Mouse (Mus musculus) thymus, adult 2 months (tissue): ENCODE results near the gene Hhip. TPM values are rescaled to one million over a fixed set of nuclear protein-coding genes. Genes with fewer than 3 reads are reported as not detected.

Source experiments
- DNase-seq: peaks from one replicate; pipeline ENCODE4 v3.0.0; 2021
- H3K27ac ChIP-seq: fragments of 200-500 bp; 2 replicates; pipeline ENCODE4 v1.5.1; 2012; ENCODE audit warnings: low read length, control low read depth; ENCODE audit not compliant: control insufficient read depth, insufficient read depth
- H3K27me3 ChIP-seq: fragments of 200-500 bp; 2 replicates; pipeline ENCODE4 v1.6.1; 2012; ENCODE audit warnings: mild to moderate bottlenecking, low read length, moderate library complexity, mixed read lengths; ENCODE audit not compliant: control insufficient read depth, insufficient read depth
- H3K36me3 ChIP-seq: fragments of 200-500 bp; 2 replicates; pipeline ENCODE4 v1.6.1; 2012; ENCODE audit warnings: mild to moderate bottlenecking, low read length, moderate library complexity; ENCODE audit not compliant: control insufficient read depth, insufficient read depth
- H3K4me1 ChIP-seq: fragments of 200-500 bp; replicated peaks from 2 replicates; pipeline ENCODE4 v1.6.1; 2012; ENCODE audit warnings: low read length; ENCODE audit not compliant: control insufficient read depth, insufficient read depth
- H3K4me3 ChIP-seq: fragments of 200-500 bp; 2 replicates; pipeline ENCODE4 v1.5.1; 2012; ENCODE audit warnings: mild to moderate bottlenecking, low read length, control low read depth, moderate library complexity; ENCODE audit not compliant: control insufficient read depth, insufficient read depth
- CTCF ChIP-seq: fragments of 200-500 bp; IDR thresholded peaks from 2 replicates; pipeline ENCODE4 v1.5.1; 2012; ENCODE audit warnings: mild to moderate bottlenecking, control low read depth, low read length, moderate library complexity, borderline replicate concordance; ENCODE audit not compliant: control insufficient read depth, poor library complexity, insufficient read depth; ENCODE audit errors: extremely low read depth
- POLR2A ChIP-seq: fragments of 200-500 bp; IDR thresholded peaks from 2 replicates; pipeline ENCODE4 v1.6.1; 2012; ENCODE audit warnings: mild to moderate bottlenecking, low read length, control low read depth, moderate library complexity; ENCODE audit not compliant: control insufficient read depth, poor library complexity, insufficient read depth; ENCODE audit errors: extremely low read depth
- WGBS: fragments of 180-500 bp; shearing (Covaris S2); methylation state at CpG from one replicate; pipeline ENCODE4 v1.1.7; 2018; 5-methylcytosine and 5-hydroxymethylcytosine counted together
- polyA plus RNA-seq: library from polyadenylated mRNA; depleted of rRNA; stranded (reverse); fragments of >200 nt; gene quantifications from 2 replicates; pipeline ENCODE4 v1.2.3, GENCODE M21; 2012

Hhip gene
- polyA plus RNA-seq, 1 experiment, result 2.5 TPM

GRCm38 (mm10) chr8:80032604-80033003 lies 25.2 kb downstream of the Hhip start:
- WGBS, result 90% methylated on average over 3 of the region's 3 CpGs
- H3K4me3 ChIP-seq, result no peak overlapping the region
- H3K36me3 ChIP-seq, result no peaks in the 10 kb centered on the region
- no peak for DNase-seq
- H3K4me1 ChIP-seq, result no peaks in the 10 kb centered on the region
- H3K27me3 ChIP-seq, result no peaks in the 10 kb centered on the region
- TF ChIP-seq CTCF (no peak), POLR2A (no peak)
- no peak overlapping the region for H3K27ac ChIP-seq

GRCm38 (mm10) chr8:80031330-80032293 lies 26.2 kb downstream of the Hhip start:
- no peak overlapping the region for H3K4me3 ChIP-seq
- TF ChIP-seq CTCF (no peak), POLR2A (no peak)
- no peak overlapping the region for H3K27ac ChIP-seq
- no peak for DNase-seq
- WGBS, result 87% methylated on average over 15 of the region's 15 CpGs
- no peaks in the 10 kb centered on the region for H3K4me1 ChIP-seq
- H3K36me3 ChIP-seq, result no peaks in the 10 kb centered on the region
- H3K27me3 ChIP-seq, result no peaks in the 10 kb centered on the region

GRCm38 (mm10) chr8:80029631-80030030 lies 28.2 kb downstream of the Hhip start:
- no peaks in the 10 kb centered on the region for H3K36me3 ChIP-seq
- H3K27me3 ChIP-seq, result no peaks in the 10 kb centered on the region
- 95% methylated on average over 6 of the region's 6 CpGs for WGBS
- no peak overlapping the region for H3K27ac ChIP-seq
- DNase-seq, result no peak
- no peak for TF ChIP-seq POLR2A
- TF ChIP-seq CTCF, result no peak
- no peak overlapping the region for H3K4me3 ChIP-seq
- H3K4me1 ChIP-seq, result no peaks in the 10 kb centered on the region

- no peak overlapping the region for H3K4me3 ChIP-seq
- DNase-seq, result no peak
- no peaks in the 10 kb centered on the region for H3K36me3 ChIP-seq
- no peaks in the 10 kb centered on the region for H3K4me1 ChIP-seq
- H3K27me3 ChIP-seq, result no peaks in the 10 kb centered on the region
- WGBS, result 95% methylated on average over 5 of the region's 5 CpGs
- TF ChIP-seq CTCF, result no peak
- no peak overlapping the region for H3K27ac ChIP-seq
Measured at GRCm38 (mm10) chr8:80020469-80020868, 37.3 kb downstream of the Hhip start.

GRCm38 (mm10) chr8:80015818-80016217 lies 42.0 kb downstream of the Hhip start:
- WGBS, result 92% methylated on average over 2 of the region's 2 CpGs

GRCm38 (mm10) chr8:80004421-80004820 lies 53.4 kb downstream of the Hhip start:
- TF ChIP-seq CTCF (no peak), POLR2A (no peak)
- Histone ChIP-seq H3K36me3 (no peaks in the 10 kb centered on the region), H3K4me1 (no peaks in the 10 kb centered on the region), H3K27me3 (no peaks in the 10 kb centered on the region), H3K4me3 (no peak overlapping the region), H3K27ac (no peak overlapping the region)
- 94% methylated on average over 5 of the region's 5 CpGs for WGBS
- no peak for DNase-seq

More at GRCm38 (mm10) chr8:80015818-80016217, 42.0 kb downstream of the Hhip start:
- Histone ChIP-seq H3K27ac (no peak overlapping the region), H3K36me3 (no peaks in the 10 kb centered on the region), H3K27me3 (no peaks in the 10 kb centered on the region), H3K4me1 (no peaks in the 10 kb centered on the region), H3K4me3 (no peak overlapping the region)
- TF ChIP-seq CTCF (no peak), POLR2A (no peak)
- DNase-seq, result no peak
